Mouse (Mus musculus) hindbrain, embryonic 14.5 days (tissue): Measurements from ENCODE around the gene Rxra. TPM values are rescaled to one million over a fixed set of nuclear protein-coding genes. Genes with fewer than 3 reads are reported as not detected.

Experiments
- ATAC-seq: fragments of 200-750 bp; cut with Nextera tagmentation; 2 replicates; pipeline ENCODE4 v1.8.0; 2017; ENCODE audit warnings: moderate number of reproducible peaks, mild to moderate bottlenecking, moderate TSS enrichment, moderate library complexity; ENCODE audit not compliant: low FRiP score
- DNase-seq: peaks from one replicate; pipeline ENCODE4 v3.0.0-alpha.2; 2015; ENCODE audit warnings: low spot score
- H3K27ac ChIP-seq: fragments of 300-500 bp; sonication (generic); 2 replicates; pipeline ENCODE4 v1.5.1; 2014; ENCODE audit warnings: mild to moderate bottlenecking, moderate library complexity
- H3K27me3 ChIP-seq: fragments of 300-500 bp; sonication (generic); 2 replicates; pipeline ENCODE4 v1.6.1; 2014; ENCODE audit warnings: mild to moderate bottlenecking, low read length, mixed read lengths; ENCODE audit not compliant: control insufficient read depth, insufficient read depth
- H3K36me3 ChIP-seq: fragments of 300-500 bp; sonication (generic); replicated peaks from 2 replicates; pipeline ENCODE4 v1.6.1; 2014; ENCODE audit not compliant: control insufficient read depth, insufficient read depth
- H3K4me1 ChIP-seq: fragments of 300-500 bp; sonication (generic); replicated peaks from 2 replicates; pipeline ENCODE4 v1.6.1; 2014; ENCODE audit warnings: antibody characterized with exemption, low read length, mixed read lengths; ENCODE audit not compliant: control insufficient read depth, insufficient read depth
- H3K4me2 ChIP-seq: fragments of 300-500 bp; sonication (generic); replicated peaks from 2 replicates; pipeline ENCODE4 v1.6.1; 2014; ENCODE audit warnings: mild to moderate bottlenecking, moderate library complexity
- H3K4me3 ChIP-seq: fragments of 300-500 bp; sonication (generic); replicated peaks from 2 replicates; pipeline ENCODE4 v1.5.1; 2014; ENCODE audit warnings: mild to moderate bottlenecking, low read length
- H3K9ac ChIP-seq: fragments of 300-500 bp; sonication (generic); 2 replicates; pipeline ENCODE4 v1.6.1; 2014
- H3K9me3 ChIP-seq: fragments of 300-500 bp; sonication (generic); 2 replicates; pipeline ENCODE4 v1.6.1; 2016; ENCODE audit warnings: low read length; ENCODE audit not compliant: control insufficient read depth
- WGBS: fragments of 180-500 bp; shearing (Covaris S2); extraction: QIAGEN DNeasy Blood & Tissue Kit; methylation state at CpG from one replicate; pipeline ENCODE4 v1.1.7; 2014; 5-methylcytosine and 5-hydroxymethylcytosine counted together
- polyA plus RNA-seq: library from polyadenylated mRNA; unstranded; fragments of >200 nt; fragmentation: Nextera tagmentation; extraction: Ambion mirVana; gene quantifications from 2 replicates; pipeline ENCODE4 v1.2.1, GENCODE M21; 2014

Gene Rxra
- polyA plus RNA-seq, 1 experiment from 2014 or later = 2.4 TPM

DNA sequence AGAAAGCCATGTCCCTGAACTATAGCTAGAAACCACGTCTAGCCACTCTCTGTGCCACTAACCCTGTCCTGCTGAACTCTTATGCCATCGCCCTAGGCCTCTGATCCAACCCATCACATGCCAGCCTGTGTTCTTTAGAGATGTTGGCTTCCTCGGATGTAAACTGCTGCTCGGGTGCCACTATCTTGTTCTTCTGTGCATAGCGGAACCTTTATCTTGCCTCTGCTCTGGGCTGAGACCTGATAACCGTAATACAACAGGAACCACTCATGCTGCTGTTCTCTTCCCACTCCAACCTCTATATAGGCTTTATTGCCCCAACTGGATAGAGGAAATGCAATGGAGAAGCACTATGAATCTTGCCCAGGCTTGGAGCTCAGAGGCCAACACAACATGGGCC is 11.0 kb upstream of the Rxra start:
- Histone ChIP-seq H3K4me1 (peaks cover 6% of the 10 kb centered on the region), H3K4me2 (no peak overlapping the region), H3K4me3 (no peak overlapping the region), H3K27ac (no peak overlapping the region), H3K9ac (no peak overlapping the region), H3K9me3 (0 out of 2 replicates have a peak, but pooled peaks cover 5% of the 10 kb centered on the region), H3K36me3 (no peaks in the 10 kb centered on the region), H3K27me3 (no peaks in the 10 kb centered on the region)
- DNase-seq = no peak
- WGBS = 90% methylated on average over 6 of the region's 6 CpGs
- no peak for ATAC-seq

DNA sequence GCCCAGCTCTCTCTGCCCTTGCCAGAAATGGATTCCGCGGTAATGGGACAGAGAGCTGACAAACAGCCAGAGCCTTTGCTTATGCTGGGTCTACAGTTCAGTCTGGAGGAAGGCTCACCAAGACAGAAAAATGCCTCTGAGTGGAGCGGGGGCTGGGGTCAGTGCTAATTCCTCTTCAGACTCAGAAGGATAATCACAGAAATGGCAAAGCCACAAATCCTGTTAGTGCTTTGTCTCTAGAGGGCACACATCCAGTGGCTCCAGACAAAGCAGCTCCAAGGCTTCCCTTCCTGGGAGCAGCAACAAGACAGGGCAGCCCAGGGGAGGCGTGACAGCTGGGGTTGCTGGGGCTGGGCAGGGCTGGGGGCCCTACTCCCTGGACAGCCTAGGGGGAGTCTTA is 9.5 kb upstream of the Rxra start:
- no peak overlapping the region for H3K4me3 ChIP-seq
- DNase-seq = no peak
- H3K36me3 ChIP-seq = no peaks in the 10 kb centered on the region
- no peak for ATAC-seq
- no peaks in the 10 kb centered on the region for H3K9me3 ChIP-seq
- H3K27me3 ChIP-seq = no peaks in the 10 kb centered on the region
- no peak overlapping the region for H3K4me2 ChIP-seq
- 0 out of 2 replicates have a peak overlapping the region, but pooled peaks have one; percentile 12 for H3K27ac ChIP-seq
- 28% methylated on average over 4 of the region's 4 CpGs for WGBS
- no peak overlapping the region for H3K9ac ChIP-seq
- H3K4me1 ChIP-seq = peaks cover 8% of the 10 kb centered on the region

DNA sequence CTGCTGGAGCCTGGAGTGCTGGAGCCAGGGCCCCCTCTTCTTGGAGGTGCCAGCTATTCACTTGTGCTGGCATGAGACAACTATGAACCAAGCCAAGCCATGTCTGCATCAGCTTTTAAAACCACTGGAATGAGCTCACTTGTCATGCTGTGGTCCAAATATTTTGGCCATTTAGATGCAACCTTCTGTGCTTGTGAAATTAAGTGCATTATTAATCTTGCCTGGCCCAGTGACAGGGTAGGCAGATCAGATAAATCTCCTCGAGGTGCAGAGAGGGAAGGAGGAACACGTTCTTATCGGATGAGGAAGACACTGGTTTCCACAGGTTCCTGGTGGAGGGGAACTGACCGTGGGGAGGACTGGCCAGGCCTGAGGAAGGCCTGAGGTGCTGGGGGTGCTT is 8.6 kb upstream of the Rxra start:
- no peak overlapping the region for H3K9ac ChIP-seq
- H3K36me3 ChIP-seq = no peaks in the 10 kb centered on the region
- DNase-seq (no peak), ATAC-seq (no peak)
- no peaks in the 10 kb centered on the region for H3K9me3 ChIP-seq
- no peak overlapping the region for H3K27ac ChIP-seq
- H3K4me1 ChIP-seq = peaks cover 16% of the 10 kb centered on the region
- H3K4me2 ChIP-seq = no peak overlapping the region
- H3K4me3 ChIP-seq = no peak overlapping the region
- no peaks in the 10 kb centered on the region for H3K27me3 ChIP-seq
- 83% methylated on average over 4 of the region's 4 CpGs for WGBS

DNA sequence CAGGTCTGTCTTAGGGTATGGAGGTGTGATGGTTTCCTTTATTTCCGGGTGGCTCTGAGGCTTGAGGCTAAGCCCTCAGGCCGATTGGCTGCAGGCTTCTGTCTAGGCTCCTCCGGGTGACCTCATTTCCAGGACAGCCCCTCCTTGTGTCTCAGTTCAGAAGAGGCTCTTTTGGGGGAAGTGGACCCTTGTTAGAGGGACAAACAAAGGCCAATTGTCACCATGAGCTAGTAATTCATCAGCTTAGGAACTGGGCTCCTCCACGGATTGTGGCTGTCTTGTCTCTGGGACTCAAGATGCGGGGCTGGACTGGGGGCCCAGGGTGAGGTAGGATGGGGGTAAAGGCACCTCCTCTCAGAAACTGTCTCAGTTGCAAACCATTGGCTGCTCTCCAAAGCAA is 5.5 kb upstream of the Rxra start:
- no peak overlapping the region for H3K9ac ChIP-seq
- WGBS = 32% methylated on average over 5 of the region's 5 CpGs
- no peak for ATAC-seq
- DNase-seq = no peak
- no peaks in the 10 kb centered on the region for H3K9me3 ChIP-seq
- no peaks in the 10 kb centered on the region for H3K27me3 ChIP-seq
- no peak overlapping the region for H3K4me3 ChIP-seq
- H3K4me2 ChIP-seq = no peak overlapping the region
- H3K27ac ChIP-seq = no peak overlapping the region
- no peaks in the 10 kb centered on the region for H3K36me3 ChIP-seq
- H3K4me1 ChIP-seq = peaks cover 16% of the 10 kb centered on the region

DNA sequence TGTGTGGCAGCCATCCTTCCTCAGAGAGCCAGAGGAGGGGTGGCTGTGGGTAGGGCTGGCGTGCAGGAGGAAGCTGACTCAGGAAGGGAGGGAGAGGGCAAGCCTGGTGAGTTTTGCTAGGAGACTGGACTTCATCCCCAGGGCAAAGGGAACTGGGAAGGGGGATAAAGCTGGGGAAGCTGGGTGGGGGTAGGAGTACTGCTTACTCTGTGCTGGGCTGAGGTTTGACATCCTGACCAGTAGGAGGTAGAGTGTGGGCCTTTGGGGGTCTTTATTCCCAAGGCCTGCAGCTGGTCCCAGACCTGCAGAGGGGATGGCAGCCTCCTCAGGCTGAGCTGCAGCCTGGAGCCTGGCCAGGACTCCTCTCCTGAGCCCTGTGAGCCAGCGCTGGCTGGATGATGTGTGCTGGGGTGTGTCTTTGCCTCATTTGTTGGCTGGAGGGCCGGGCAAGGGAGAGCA is 4.6 kb upstream of the Rxra start:
- H3K27ac ChIP-seq = peak overlapping the region; percentile 51
- WGBS = 6% methylated on average over 3 of the region's 3 CpGs
- H3K4me3 ChIP-seq = no peak overlapping the region
- peaks cover 19% of the 10 kb centered on the region for H3K4me1 ChIP-seq
- ATAC-seq = peak; percentile 32; the same call in 1 of the 2 replicates
- H3K27me3 ChIP-seq = no peaks in the 10 kb centered on the region
- no peak for DNase-seq
- H3K4me2 ChIP-seq = no peak overlapping the region
- 0 out of 2 replicates have a peak overlapping the region, but pooled peaks have one; percentile 24 for H3K9ac ChIP-seq
- H3K9me3 ChIP-seq = no peaks in the 10 kb centered on the region
- no peaks in the 10 kb centered on the region for H3K36me3 ChIP-seq

DNA sequence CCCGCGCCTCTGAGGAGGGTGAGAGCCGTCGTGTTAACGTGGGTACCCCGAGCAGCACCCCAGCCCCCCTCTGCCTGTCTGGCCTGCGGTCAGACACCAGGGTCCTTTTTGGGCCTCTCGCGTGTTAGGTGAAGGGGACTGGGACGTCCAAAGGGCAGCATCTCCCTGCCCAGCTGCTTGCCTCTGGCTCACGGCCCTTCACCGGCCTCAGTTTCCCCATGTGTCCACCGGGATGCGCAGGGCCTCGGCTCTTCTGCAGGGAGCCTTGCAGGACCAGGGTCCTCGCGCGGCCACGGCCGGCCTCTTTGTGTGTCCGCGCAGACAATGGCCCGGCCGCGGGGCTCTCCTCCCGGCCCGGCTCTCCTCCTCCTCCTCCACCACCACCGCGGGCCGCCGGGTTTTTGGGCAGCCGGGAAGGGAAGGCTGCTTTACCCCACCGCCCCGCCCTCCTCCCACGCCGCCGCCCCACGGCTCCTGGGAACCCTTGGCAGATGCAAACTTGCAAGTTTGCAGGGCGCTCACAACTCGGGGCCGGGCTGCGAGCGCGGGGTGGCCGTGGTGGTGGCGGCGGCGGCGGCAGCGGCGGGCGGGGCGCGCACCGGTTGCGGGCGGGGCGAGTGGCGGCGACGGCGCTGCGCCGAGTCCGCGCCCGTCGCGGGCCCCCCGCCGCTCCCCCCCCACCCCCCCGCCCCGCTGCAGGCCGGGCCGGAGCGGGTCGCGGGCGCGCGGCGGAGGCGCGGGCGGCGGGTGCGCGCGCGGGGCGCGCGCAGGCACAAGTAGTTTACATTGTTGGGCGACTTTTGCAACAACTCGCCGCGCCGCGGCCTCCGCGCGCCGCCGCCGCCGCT is 462 bp downstream of the Rxra start:
- H3K4me1 ChIP-seq = peaks cover 53% of the 10 kb centered on the region
- H3K9me3 ChIP-seq = no peaks in the 10 kb centered on the region
- peak overlapping the region; percentile 85 for H3K9ac ChIP-seq
- peak; percentile 65 for DNase-seq
- H3K27ac ChIP-seq = peak overlapping the region; percentile 83
- no peaks in the 10 kb centered on the region for H3K27me3 ChIP-seq
- H3K4me3 ChIP-seq = peak overlapping the region; percentile 78
- ATAC-seq = peak; percentile 32
- peak overlapping the region; percentile 93 for H3K4me2 ChIP-seq
- under 1% methylated on average over 76 of the region's 106 CpGs for WGBS
- no peaks in the 10 kb centered on the region for H3K36me3 ChIP-seq

DNA sequence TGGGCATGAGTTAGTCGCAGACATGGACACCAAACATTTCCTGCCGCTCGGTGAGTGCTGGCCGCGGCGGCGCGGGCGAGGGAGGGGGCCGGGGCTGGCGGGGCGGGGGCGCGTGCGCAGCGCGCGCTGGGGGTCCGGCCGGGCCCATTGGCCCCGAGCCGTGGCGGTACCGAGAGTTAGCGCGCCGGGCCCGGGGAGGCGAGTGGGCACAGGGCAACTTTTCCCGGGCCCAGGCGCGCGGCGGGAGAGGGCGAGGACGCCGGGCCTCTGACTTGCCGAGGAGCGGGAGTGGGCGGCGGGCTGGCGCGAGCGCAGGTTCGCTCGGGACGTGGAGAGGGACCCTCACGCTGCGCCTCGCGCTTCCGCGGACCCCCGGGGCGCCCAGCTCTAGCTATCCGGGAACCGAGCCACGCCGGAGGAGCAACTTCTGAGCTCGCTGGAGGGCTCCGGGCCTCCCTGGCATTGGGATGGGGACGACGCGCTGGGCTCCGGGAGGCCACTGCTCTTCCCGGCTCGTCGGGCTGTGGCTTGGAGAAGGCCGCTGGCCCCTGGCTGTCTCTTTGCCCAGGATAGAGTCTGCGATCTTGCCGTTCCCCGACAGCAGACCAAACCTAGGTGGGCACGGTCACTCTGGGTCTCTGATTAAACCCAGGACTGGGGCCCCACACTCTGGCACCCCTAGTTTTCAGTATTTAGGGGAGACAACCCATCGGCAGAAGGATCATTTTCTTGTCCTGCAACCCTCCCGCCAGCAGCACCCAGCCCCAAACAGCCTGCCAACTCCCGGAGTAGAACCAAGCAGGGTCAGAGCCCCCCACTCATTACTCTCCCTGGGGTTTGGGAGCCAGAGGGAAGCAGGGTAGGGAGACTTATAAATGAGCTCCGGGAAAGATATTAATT is 1.4 kb downstream of the Rxra start:
- Histone ChIP-seq H3K4me1 (peaks cover 54% of the 10 kb centered on the region), H3K9ac (peak overlapping the region; percentile 85), H3K27me3 (no peaks in the 10 kb centered on the region), H3K4me3 (peak overlapping the region; percentile 78), H3K9me3 (no peaks in the 10 kb centered on the region), H3K27ac (peak overlapping the region; percentile 83), H3K4me2 (peak overlapping the region; percentile 93), H3K36me3 (no peaks in the 10 kb centered on the region)
- under 1% methylated on average over 59 of the region's 77 CpGs for WGBS
- ATAC-seq (0 out of 2 replicates have a peak, but pooled peaks have one; percentile 13), DNase-seq (no peak)

DNA sequence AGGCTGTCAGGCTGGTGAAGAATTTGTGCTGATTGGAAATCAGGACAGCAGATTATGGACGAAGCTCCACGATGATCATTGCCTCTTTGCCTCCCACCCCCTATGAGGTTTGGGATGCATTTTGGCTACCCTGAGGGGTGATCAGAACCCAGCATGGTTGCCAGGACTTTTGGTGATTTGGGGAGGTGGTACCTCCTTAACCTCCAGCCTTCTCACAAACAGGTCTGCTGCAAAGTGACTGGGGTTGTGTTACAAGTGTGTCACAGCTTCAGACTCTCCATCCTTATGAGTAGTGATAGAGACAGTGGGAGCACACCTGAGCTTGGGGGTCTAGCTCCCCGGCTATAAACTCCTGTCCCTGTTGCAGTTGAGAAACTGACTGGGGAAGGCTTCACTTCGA is 2.1 kb downstream of the Rxra start:
- ATAC-seq = no peak
- no peaks in the 10 kb centered on the region for H3K9me3 ChIP-seq
- H3K27me3 ChIP-seq = no peaks in the 10 kb centered on the region
- no peaks in the 10 kb centered on the region for H3K36me3 ChIP-seq
- 14% methylated on average over 4 of the region's 4 CpGs for WGBS
- peak overlapping the region; percentile 78 for H3K4me3 ChIP-seq
- peaks cover 60% of the 10 kb centered on the region for H3K4me1 ChIP-seq
- peak overlapping the region; percentile 85 for H3K9ac ChIP-seq
- H3K4me2 ChIP-seq = peak overlapping the region; percentile 93
- peak overlapping the region; percentile 83; the same call in 1 of the 2 replicates for H3K27ac ChIP-seq
- DNase-seq = no peak
